ENCODE assay signal across 18 mouse cellular contexts in the genomic region with DNA sequence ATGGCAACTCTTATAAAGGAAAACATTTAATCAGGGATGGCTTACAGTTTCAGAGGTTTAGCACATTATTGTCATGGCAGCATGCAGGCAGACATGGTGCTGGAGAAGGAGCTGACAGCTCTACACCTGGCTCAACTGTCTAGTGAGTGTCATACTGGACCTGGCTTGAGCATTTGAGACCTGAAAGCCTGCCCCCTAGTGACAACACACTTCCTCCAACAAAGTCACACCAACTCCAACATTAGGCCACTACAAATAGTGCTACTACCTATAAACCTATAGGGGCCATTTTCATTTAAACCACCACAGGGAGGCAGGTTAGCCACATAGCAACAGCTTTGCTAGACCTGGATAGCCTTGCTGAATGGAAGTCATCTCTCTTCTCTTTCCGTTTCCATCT. TPM values are rescaled to one million over a fixed set of nuclear protein-coding genes. Genes with fewer than 3 reads are reported as not detected.
DNase-seq lines count a peak whose midpoint lies in the region; ATAC-seq and TF ChIP-seq lines count a peak whose summit lies in the region.
"Had no signal": no experiment of that assay in that cellular context is flagged by ENCODE, and none has a peak within 500 bp of the region (broad histone marks: within the 10 kb centered on the region; RNA-seq: fewer than 3 reads in every experiment).

No protein-coding gene starts in this region.

- dilution Hi-C loops in CH12.LX (cut with MboI; ENCODE audit: extremely low pct_ligation_motif_present, extremely low pct_unique_long_range_greater_than_20kb, low sequenced_read_pairs) = no loop called here

- TF ChIP-seq RAD21 in CH12.LX (IDR thresholded peaks at IDR 0.05; ENCODE audit: low read depth, low read length) = peak; percentile 35

- TF ChIP-seq EP300 in CH12.LX (IDR thresholded peaks at IDR 0.05; ENCODE audit: low read length) = no peak

- 0 out of 2 replicates have a peak, but pooled peaks cover 3% of the 10 kb centered on the region for H3K4me1 ChIP-seq in kidney, postnatal 0 days (replicated peaks; ENCODE audit: insufficient read depth, low read length)
- H3K4me1 ChIP-seq in kidney, embryonic 15.5 days = peaks cover 4% of the 10 kb centered on the region
- H3K4me1 ChIP-seq in CH12.LX (ENCODE audit: control insufficient read depth in 1 of 2, insufficient read depth in 2 of 2) = peaks cover 0 to 13% of the 10 kb centered on the region in 2 experiments; a peak in 1 of 4 replicates
- H3K4me1 ChIP-seq in hindbrain, embryonic 12.5 days = no peaks in the 10 kb centered on the region
- H3K4me1 ChIP-seq: lung, embryonic 15.5 days; stomach, embryonic 15.5 days had no signal

- 100% methylated on average over 1 of the region's 1 CpGs for WGBS in kidney, postnatal 0 days
- WGBS in kidney, embryonic 15.5 days = 96% methylated on average over 1 of the region's 1 CpGs
- 81% methylated on average over 1 of the region's 1 CpGs for WGBS in hindbrain, embryonic 12.5 days

- H3K4me2 ChIP-seq in kidney, postnatal 0 days (ENCODE audit: low read length) = no peak overlapping the region
- no peak overlapping the region for H3K4me2 ChIP-seq in kidney, embryonic 15.5 days
- no peak overlapping the region for H3K4me2 ChIP-seq in CH12.LX (ENCODE audit: insufficient read depth, low read depth, poor library complexity, severe bottlenecking)
- H3K4me2 ChIP-seq in hindbrain, embryonic 12.5 days (replicated peaks) = no peak overlapping the region
- H3K4me2 ChIP-seq: forebrain, embryonic 13.5 days; lung, embryonic 15.5 days; stomach, embryonic 15.5 days had no signal

- no peaks in the 10 kb centered on the region for H3K27me3 ChIP-seq in kidney, postnatal 0 days (ENCODE audit: insufficient read depth, low read length)
- no peaks in the 10 kb centered on the region for H3K27me3 ChIP-seq in kidney, embryonic 15.5 days
- no peaks in the 10 kb centered on the region for H3K27me3 ChIP-seq in CH12.LX (replicated peaks)
- no peaks in the 10 kb centered on the region for H3K27me3 ChIP-seq in hindbrain, embryonic 12.5 days
- H3K27me3 ChIP-seq: forebrain, embryonic 13.5 days; lung, embryonic 15.5 days; stomach, embryonic 15.5 days had no signal

- H3K36me3 ChIP-seq in kidney, postnatal 0 days (ENCODE audit: insufficient read depth, low read length) = no peaks in the 10 kb centered on the region
- no peaks in the 10 kb centered on the region for H3K36me3 ChIP-seq in kidney, embryonic 15.5 days
- H3K36me3 ChIP-seq in CH12.LX (replicated peaks in 1 of 2; ENCODE audit: control insufficient read depth in 1 of 2, insufficient read depth in 1 of 2, low read length in 1 of 2) = no peaks in the 10 kb centered on the region
- no peaks in the 10 kb centered on the region for H3K36me3 ChIP-seq in hindbrain, embryonic 12.5 days
- H3K36me3 ChIP-seq: hindbrain, embryonic 10.5 days; lung, embryonic 15.5 days; stomach, embryonic 15.5 days had no signal

- DNase-seq in kidney, postnatal 0 days (ENCODE audit: low spot score) = no peak
- DNase-seq in 416B (ENCODE audit: low read depth) (peak; percentile 26), CH12.LX (ENCODE audit: extremely low read depth) (no peak)
- DNase-seq in adrenal gland, postnatal 10 days = no peak
- DNase-seq: adrenal gland, adult 2 months; cerebellum, adult 11-12 months; cerebellum, postnatal 36 days; gastrocnemius, postnatal 36 days; kidney, postnatal 14 days; retina, postnatal 1 day had no signal

- no peak overlapping the region for H3K4me3 ChIP-seq in kidney, postnatal 0 days (replicated peaks; ENCODE audit: low read depth, low read length)
- H3K4me3 ChIP-seq in kidney, embryonic 15.5 days (replicated peaks) = no peak overlapping the region
- no peak overlapping the region for H3K4me3 ChIP-seq in CH12.LX (replicated peaks in 1 of 3; ENCODE audit: low read depth in 2 of 3, low read length in 2 of 3, poor library complexity in 1 of 3)
- H3K4me3 ChIP-seq in hindbrain, embryonic 12.5 days = no peak overlapping the region
- H3K4me3 ChIP-seq: forebrain, embryonic 13.5 days; hindbrain, embryonic 10.5 days; lung, embryonic 15.5 days; stomach, embryonic 15.5 days had no signal

- H3K9me3 ChIP-seq in kidney, postnatal 0 days (replicated peaks; ENCODE audit: low read length) = no peaks in the 10 kb centered on the region
- H3K9me3 ChIP-seq in kidney, embryonic 15.5 days (replicated peaks) = no peaks in the 10 kb centered on the region
- no peaks in the 10 kb centered on the region for H3K9me3 ChIP-seq in CH12.LX (replicated peaks; ENCODE audit: low read length)
- H3K9me3 ChIP-seq in hindbrain, embryonic 12.5 days (replicated peaks) = no peaks in the 10 kb centered on the region
- H3K9me3 ChIP-seq: forebrain, embryonic 13.5 days; hindbrain, embryonic 10.5 days; lung, embryonic 15.5 days; stomach, embryonic 15.5 days had no signal

- no peak overlapping the region for H3K27ac ChIP-seq in kidney, postnatal 0 days
- no peak overlapping the region for H3K27ac ChIP-seq in kidney, embryonic 15.5 days
- no peak overlapping the region for H3K27ac ChIP-seq in CH12.LX (ENCODE audit: insufficient read depth, low read depth)
- H3K27ac ChIP-seq in hindbrain, embryonic 12.5 days = no peak overlapping the region
- H3K27ac ChIP-seq: forebrain, embryonic 13.5 days; hindbrain, embryonic 10.5 days; lung, embryonic 15.5 days; stomach, embryonic 15.5 days had no signal

- TF ChIP-seq CTCF in kidney, postnatal 0 days (IDR thresholded peaks at IDR 0.05; ENCODE audit: low read depth) = peak; percentile 27; the same call in 1 of the 2 replicates
- TF ChIP-seq CTCF in CH12.LX (conservative IDR thresholded peaks at IDR 0.05 in 1 of 2, IDR thresholded peaks at IDR 0.05 in 1 of 2; ENCODE audit: low read depth in 2 of 2, low read length in 2 of 2) = peak; percentile 27 to 61; a peak in 3 of 4 replicates

- H3K9ac ChIP-seq in kidney, postnatal 0 days (ENCODE audit: low read depth, low read length) = no peak overlapping the region
- no peak overlapping the region for H3K9ac ChIP-seq in kidney, embryonic 15.5 days
- no peak overlapping the region for H3K9ac ChIP-seq in CH12.LX (ENCODE audit: insufficient read depth, low read depth)
- H3K9ac ChIP-seq in hindbrain, embryonic 12.5 days = no peak overlapping the region
- H3K9ac ChIP-seq: forebrain, embryonic 13.5 days; lung, embryonic 15.5 days; stomach, embryonic 15.5 days had no signal

- in situ Hi-C loops in CH12.LX (cut with MboI; ENCODE audit: low pct_ligation_motif_present, low pct_unique_long_range_greater_than_20kb, low sequenced_read_pairs) = no loop called here

- TF ChIP-seq POLR2A in CH12.LX (IDR thresholded peaks at IDR 0.05; ENCODE audit: low read depth, low read length) = no peak

- no peak for ATAC-seq in kidney, postnatal 0 days (replicated peaks; ENCODE audit: low FRiP score, low read depth)
- no peak for ATAC-seq in kidney, embryonic 15.5 days (replicated peaks; ENCODE audit: low FRiP score)
- ATAC-seq in granulocyte monocyte progenitor cell, adult 5-6 weeks (replicated peaks; ENCODE audit: poor library complexity, severe bottlenecking) = 0 out of 2 replicates have a peak, but pooled peaks have one; percentile 40
- no peak for ATAC-seq in hindbrain, embryonic 12.5 days (ENCODE audit: low FRiP score)
- ATAC-seq: forebrain, embryonic 13.5 days; midbrain, embryonic 16.5 days had no signal

- H3K79me2 ChIP-seq in CH12.LX (replicated peaks; ENCODE audit: control insufficient read depth, extremely low read depth, insufficient read depth, poor library complexity, severe bottlenecking) = no peaks in the 10 kb centered on the region

TF ChIP-seq in CH12.LX, 34 proteins besides CTCF, POLR2A, EP300 and RAD21:
- TF ChIP-seq ELF1 (IDR thresholded peaks at IDR 0.05; ENCODE audit: low read depth, low read length) = no peak
- peak; percentile 52 for TF ChIP-seq SMC3 (IDR thresholded peaks at IDR 0.05; ENCODE audit: low read depth, low read length)

RNA-seq across cellular contexts. Expression of a gene that starts 24.4 kb away (rescaled TPM):
- 621 and 692 TPM in 2 replicates for polyA plus RNA-seq in kidney, postnatal 0 days (2015; fragmentation: Nextera tagmentation; extraction: Ambion mirVana)
- 741 and 774 TPM in 2 replicates for polyA plus RNA-seq in kidney, embryonic 15.5 days (2015; fragmentation: Nextera tagmentation; extraction: Ambion mirVana)
- total RNA-seq in CH12.LX (2012; rRNA removed) (217 and 253 TPM in 2 replicates), CH12.LX (2014; rRNA removed) (392 and 409 TPM in 2 replicates)
- polyA plus RNA-seq in CH12.LX (2012; ENCODE audit: insufficient read length, low read depth) = 207 and 234 TPM in 2 replicates
- total RNA-seq in granulocyte monocyte progenitor cell, adult 5-6 weeks (2014; fragmentation: Nextera tagmentation) = 218 and 229 TPM in 2 replicates
- total RNA-seq in granulocyte monocyte progenitor cell, adult 5-6 weeks (2017) = 198 and 212 TPM in 2 replicates
- 100 to 1,000 TPM; 236 to 242 TPM for total RNA-seq in adrenal gland, postnatal 10 days (2021)
- 1,102 and 1,155 TPM in 2 replicates for polyA plus RNA-seq in hindbrain, embryonic 12.5 days (2016; fragmentation: Nextera tagmentation; extraction: Ambion mirVana)
